Mouse (Mus musculus) stomach, embryonic 14.5 days (tissue): ENCODE measurements around the gene Irgm1. TPM values are rescaled to one million over a fixed set of nuclear protein-coding genes. Genes with fewer than 3 reads are reported as not detected.

ENCODE experiments used
- ATAC-seq: fragments of 200-750 bp; cut with Nextera tagmentation; 2 replicates; pipeline ENCODE4 v1.8.0; 2017; ENCODE audit warnings: low read depth, moderate TSS enrichment; ENCODE audit not compliant: insufficient number of reproducible peaks, insufficient read depth, low FRiP score
- H3K27ac ChIP-seq: fragments of 300-500 bp; sonication (generic); 2 replicates; pipeline ENCODE4 v1.5.1; 2014; ENCODE audit warnings: mild to moderate bottlenecking, low read length, moderate library complexity, mixed read lengths
- H3K27me3 ChIP-seq: fragments of 300-500 bp; sonication (generic); 2 replicates; pipeline ENCODE4 v1.6.1; 2014; ENCODE audit warnings: low read length, control low read depth, mixed read lengths; ENCODE audit not compliant: control insufficient read depth, insufficient read depth
- H3K36me3 ChIP-seq: fragments of 300-500 bp; sonication (generic); 2 replicates; pipeline ENCODE4 v1.6.1; 2014; ENCODE audit warnings: mild to moderate bottlenecking, control low read depth, low read length, moderate library complexity, mixed read lengths; ENCODE audit not compliant: control insufficient read depth, insufficient read depth
- H3K4me1 ChIP-seq: fragments of 300-500 bp; sonication (generic); 2 replicates; pipeline ENCODE4 v1.6.1; 2014; ENCODE audit warnings: low read length, control low read depth, mixed read lengths; ENCODE audit not compliant: control insufficient read depth, insufficient read depth
- H3K4me2 ChIP-seq: fragments of 300-500 bp; sonication (generic); replicated peaks from 2 replicates; pipeline ENCODE4 v1.6.1; 2014; ENCODE audit warnings: low read depth, low read length, control low read depth
- H3K4me3 ChIP-seq: fragments of 300-500 bp; sonication (generic); 2 replicates; pipeline ENCODE4 v1.5.1; 2014; ENCODE audit warnings: low read depth, low read length, control low read depth
- H3K9ac ChIP-seq: fragments of 300-500 bp; sonication (generic); replicated peaks from 2 replicates; pipeline ENCODE4 v1.6.1; 2014; ENCODE audit warnings: low read depth, mild to moderate bottlenecking, control low read depth, low read length, moderate library complexity, mixed read lengths
- H3K9me3 ChIP-seq: fragments of 300-500 bp; sonication (generic); 2 replicates; pipeline ENCODE4 v1.6.1; 2016; ENCODE audit warnings: low read depth, low read length, control low read depth; ENCODE audit not compliant: control insufficient read depth
- polyA plus RNA-seq: library from polyadenylated mRNA; unstranded; fragments of >200 nt; fragmentation: Nextera tagmentation; extraction: Ambion mirVana; gene quantifications from 2 replicates; pipeline ENCODE4 v1.2.1, GENCODE M21; 2014

Gene Irgm1
- polyA plus RNA-seq, 1 experiment from 2014 or later: 13.2 TPM

- Histone ChIP-seq H3K4me1 (peaks cover 15% of the 10 kb centered on the region; the same call in 1 of the 2 replicates), H3K9ac (no peak overlapping the region), H3K9me3 (no peaks in the 10 kb centered on the region), H3K27me3 (no peaks in the 10 kb centered on the region), H3K27ac (no peak overlapping the region), H3K4me3 (no peak overlapping the region), H3K36me3 (peaks cover 48% of the 10 kb centered on the region), H3K4me2 (no peak overlapping the region)
- no peak for ATAC-seq
Observed at GRCm38 (mm10) chr11:48813782-48814181, 57.7 kb downstream of the Irgm1 start.

Other genes starting within 250 kb of the Irgm1 start
- 984 TPM in 2 replicates for gene Rack1, start 71.4 kb downstream of the Irgm1 start, polyA plus RNA-seq
- gene Trim41, start 54.3 kb downstream of the Irgm1 start, polyA plus RNA-seq: 5.8 and 6.2 TPM in 2 replicates
- gene Trim7, start 45.5 kb downstream of the Irgm1 start, polyA plus RNA-seq: 1.4 and 2.1 TPM in 2 replicates
- 4.5 and 4.9 TPM in 2 replicates for gene Gm12184, start 45.0 kb downstream of the Irgm1 start, polyA plus RNA-seq
- 0.12 and 0.28 TPM in 2 replicates for gene Gm5431, start 30.5 kb upstream of the Irgm1 start, polyA plus RNA-seq
- 3.8 TPM in 2 replicates for gene Psme2b, start 74.5 kb upstream of the Irgm1 start, polyA plus RNA-seq
- 0.21 TPM in 1 of 2 replicates, not detected in the other for gene Olfr56, start 107.2 kb upstream of the Irgm1 start, polyA plus RNA-seq
- 0.67 and 0.73 TPM in 2 replicates for gene 9930111J21Rik1, start 107.7 kb upstream of the Irgm1 start, polyA plus RNA-seq
- not detected in 2 replicates for gene Gm12185, start 120.5 kb upstream of the Irgm1 start, polyA plus RNA-seq
- gene Tgtp1, start 122.5 kb upstream of the Irgm1 start, polyA plus RNA-seq: 1.0 and 1.4 TPM in 2 replicates
- 0.81 and 1.2 TPM in 2 replicates for gene 9930111J21Rik2, start 179.6 kb upstream of the Irgm1 start, polyA plus RNA-seq
- gene Tgtp2, start 192.5 kb upstream of the Irgm1 start, polyA plus RNA-seq: 0.10 TPM in 1 of 2 replicates, not detected in the other
- 1.6 and 2.2 TPM in 2 replicates for gene Ifi47, start 204.9 kb upstream of the Irgm1 start, polyA plus RNA-seq
- 0.08 TPM in 1 of 2 replicates, not detected in the other for gene Olfr1396, start 243.2 kb upstream of the Irgm1 start, polyA plus RNA-seq